Mouse (Mus musculus): ENCODE measurements around the gene AL731706.1.
A peak's percentile ranks its signal among the peaks of the same experiment; 100 is the strongest.
"Not testable (repeated sequence)": the region's sequence is repeated elsewhere in the genome, so short reads cannot be mapped to it uniquely, and the experiment has no call there.

AL731706.1 gene

DNA sequence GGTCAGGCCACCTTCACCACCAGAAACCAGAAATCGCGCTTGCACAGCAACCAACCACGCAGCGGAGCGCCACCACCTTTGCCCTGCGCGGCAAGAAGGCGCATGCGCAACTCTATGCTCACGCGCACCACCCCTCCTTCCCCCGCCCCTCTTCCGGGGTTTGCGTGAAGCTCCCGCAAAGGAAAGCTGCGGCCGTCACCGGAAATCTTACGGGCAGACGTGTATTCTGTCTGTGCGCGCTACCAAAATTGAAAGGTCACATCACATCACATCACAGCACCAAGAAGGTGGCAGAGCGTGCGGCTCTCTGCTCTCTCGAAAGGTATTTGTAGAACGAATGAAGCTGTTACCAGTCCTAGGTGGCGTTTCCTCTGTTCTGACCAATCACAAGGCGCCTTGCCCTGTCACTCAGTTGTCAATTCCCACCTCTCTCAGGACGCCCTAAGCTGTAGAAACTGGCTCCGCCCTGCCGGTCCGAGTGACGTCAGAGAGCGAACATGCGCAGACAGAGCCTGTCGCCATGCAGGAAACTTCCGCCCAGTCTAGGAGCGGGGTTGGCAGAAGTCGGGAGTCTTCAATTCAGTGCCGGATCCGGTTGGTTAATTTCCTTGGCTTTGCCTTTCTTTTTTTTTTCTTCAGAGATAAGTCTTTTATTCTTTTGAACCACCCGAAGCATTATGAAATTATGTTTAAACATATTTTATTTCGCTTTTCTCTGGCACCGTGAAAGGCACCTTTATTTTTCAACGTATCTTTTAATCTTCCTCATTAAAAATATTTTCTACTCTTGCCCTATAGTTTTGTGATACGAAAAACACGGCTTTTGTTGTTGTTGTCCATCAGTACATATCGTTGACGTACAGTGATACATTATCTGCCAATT, at the start of gene AL731706.1, which contains the start of the genes Slx4ip and Mkks:
Gene AL731706.1, minus strand, starts transcription at position 322 of the 883 bp plus-strand sequence.
Gene Slx4ip, plus strand, starts transcription at position 151 of the 883 bp plus-strand sequence.
Gene Mkks, minus strand, starts transcription at position 322 of the 883 bp plus-strand sequence.
- peak; percentile 99 for DNase-seq

DNA sequence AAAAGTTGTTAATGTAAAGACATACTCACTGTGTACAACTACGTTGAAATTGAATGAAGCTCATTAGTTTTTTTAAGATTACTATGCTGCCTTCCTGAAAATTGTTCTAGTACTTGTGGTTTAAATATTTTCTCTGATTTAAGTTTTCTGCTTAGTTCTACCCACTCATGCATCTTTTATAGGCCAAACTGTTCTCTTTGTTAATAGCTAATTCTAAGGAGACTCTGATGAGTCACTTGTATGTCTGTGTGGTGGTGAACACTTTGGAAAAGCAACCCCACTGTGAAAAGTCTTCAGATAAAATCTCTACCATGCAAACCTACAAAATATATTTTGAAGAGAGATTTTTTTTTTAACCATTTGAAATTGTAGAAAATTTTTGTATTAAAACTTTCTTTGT, 47.1 kb upstream of the AL731706.1 start:
- no peak for DNase-seq

GRCm38 (mm10) chr2:136936391-136937288, 45.5 kb upstream of the AL731706.1 start:
- DNase-seq, result no peak

- no peak for DNase-seq
Observed at GRCm38 (mm10) chr2:136921003-136921408, 29.8 kb upstream of the AL731706.1 start.

DNA sequence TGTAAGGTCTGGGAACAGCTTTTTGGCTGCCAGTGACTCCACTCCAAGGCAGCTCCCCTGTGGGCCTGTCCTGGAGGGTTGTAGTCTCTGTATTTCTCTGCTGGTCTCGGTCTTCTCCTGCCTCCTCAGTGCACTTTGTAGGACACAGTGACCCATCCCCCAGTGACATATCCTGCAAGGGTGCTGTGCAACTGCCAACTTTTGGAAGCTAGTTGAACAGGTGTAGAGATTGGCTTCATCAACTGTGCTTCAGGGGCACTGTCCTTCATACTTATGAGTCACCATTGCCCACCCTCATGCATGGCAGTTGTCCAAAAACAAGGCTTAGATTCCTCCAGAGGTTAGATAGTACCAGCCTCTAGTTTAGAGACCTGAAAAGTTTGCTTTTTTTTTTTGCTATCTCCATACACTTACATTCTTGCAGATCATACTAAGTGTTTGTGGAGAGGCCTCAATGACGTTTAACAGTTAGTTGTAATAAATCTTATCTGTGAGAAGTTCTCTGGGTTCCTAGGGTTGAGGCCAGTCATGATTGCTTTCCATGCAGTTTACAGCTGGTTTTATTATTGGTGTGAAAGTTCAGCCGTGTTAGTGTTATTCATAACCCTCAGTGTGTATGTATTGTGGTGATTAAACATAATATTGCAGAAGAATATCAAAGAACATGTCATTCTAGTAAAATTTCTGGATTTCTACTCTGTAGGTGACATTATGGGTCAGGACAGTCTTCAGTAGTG, 29.2 kb upstream of the AL731706.1 start:
- no peak for DNase-seq

DNA sequence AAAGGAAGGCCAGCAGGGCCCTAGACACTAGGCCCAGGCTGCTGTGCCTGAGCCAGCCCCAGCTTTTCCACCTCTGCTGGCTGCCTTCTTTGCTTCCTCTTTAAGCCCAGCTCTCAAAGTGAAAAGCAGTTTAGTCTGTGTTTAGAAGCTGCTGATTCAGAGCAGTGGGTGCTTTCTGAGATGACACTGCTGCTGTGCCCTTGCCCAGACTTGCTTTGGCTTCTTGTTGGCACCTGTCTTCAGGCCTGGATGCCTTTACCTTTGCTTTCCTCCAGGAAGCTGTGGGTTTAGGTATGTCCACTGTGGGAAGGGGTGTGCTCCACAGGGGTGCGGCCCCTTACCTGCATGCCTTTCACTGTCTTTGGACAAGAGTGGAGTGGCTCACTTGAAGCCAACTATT, 28.2 kb upstream of the AL731706.1 start:
- no peak for DNase-seq

GRCm38 (mm10) chr2:136914334-136914902, 23.2 kb upstream of the AL731706.1 start:
- DNase-seq, result no peak

- DNase-seq, result no peak
Observed at GRCm38 (mm10) chr2:136913021-136913420, 21.8 kb upstream of the AL731706.1 start.

DNA sequence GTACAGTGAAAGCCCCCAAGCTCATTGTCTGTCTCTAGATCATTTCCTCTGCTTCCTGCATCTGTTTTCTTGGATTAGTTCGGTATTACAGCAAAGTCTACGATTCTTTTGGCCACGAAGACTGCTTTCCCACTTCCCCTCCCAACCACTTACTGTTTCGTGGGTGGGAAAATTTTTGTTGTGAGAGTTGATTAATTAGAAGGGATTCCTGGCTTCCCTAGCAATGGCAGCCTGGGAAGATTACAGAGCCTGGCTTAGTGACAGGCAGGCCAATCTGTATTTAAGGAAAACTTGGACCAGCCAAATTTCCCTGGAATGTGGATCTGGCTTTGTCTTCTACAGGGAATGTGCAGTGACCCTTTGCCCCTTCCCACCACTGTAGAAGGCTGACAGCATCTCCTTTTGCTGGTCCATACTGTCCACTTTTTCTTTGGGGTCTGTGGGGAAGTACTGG, 20.8 kb upstream of the AL731706.1 start:
- DNase-seq, result no peak

GRCm38 (mm10) chr2:136909298-136909697, 18.1 kb upstream of the AL731706.1 start:
- no peak for DNase-seq

DNA sequence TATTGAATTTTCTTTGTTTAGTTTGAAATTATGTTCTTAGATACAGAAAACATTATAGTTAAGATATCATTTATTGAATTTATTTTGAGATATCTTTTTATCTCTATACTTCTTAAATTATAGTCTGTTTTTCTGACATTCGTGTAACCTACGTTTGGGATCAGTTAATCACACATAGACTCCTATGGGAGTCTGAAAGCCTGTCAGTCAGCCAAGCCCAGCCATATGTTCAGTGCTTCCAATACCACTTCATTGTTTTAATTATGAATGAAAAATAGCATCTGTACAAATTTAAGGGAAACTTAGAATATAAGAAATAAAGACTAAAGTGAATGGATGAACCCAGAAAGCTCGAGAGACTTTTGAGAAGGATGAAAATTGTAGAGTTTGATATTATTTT, 17.4 kb upstream of the AL731706.1 start:
- no peak for DNase-seq

DNA sequence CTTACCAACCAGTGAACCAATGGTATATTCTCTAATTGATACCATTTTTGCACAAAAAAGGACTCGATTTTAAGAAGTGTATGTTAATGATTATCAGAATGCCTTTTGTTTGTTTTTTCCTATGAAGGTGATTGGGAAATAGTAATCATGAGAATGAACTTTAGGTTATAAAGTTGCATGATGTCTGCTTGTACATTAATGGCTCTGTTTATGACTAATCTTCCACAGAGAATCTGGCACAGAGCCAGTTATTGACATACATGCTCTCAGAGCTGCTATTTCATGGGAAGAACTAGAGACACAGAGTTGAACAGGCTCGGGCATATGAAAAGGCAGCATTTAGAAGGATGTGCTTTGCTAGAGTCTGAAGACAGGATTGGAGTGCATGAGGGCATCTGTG, 4.9 kb upstream of the AL731706.1 start:
- no peak for DNase-seq

DNA sequence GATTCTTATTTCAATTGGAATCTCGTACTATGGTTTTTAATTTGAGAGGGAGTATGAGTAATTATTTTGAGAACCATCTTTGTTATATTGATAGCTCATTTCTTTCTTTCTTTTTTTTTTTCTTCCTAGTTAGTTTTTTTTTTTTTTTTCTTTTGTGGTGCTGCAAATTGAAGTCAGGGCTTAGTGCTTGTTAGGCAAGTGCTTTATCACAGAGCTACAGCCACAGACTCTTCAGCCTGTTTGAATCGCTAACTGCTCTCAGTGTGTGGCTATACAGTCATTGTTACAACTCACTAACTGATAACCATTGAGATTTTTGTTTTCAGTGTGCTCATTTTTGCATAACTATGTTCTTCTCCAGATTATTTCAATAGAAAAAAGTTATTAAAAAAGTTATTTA, 3.3 kb upstream of the AL731706.1 start:
- DNase-seq, result no peak

DNA sequence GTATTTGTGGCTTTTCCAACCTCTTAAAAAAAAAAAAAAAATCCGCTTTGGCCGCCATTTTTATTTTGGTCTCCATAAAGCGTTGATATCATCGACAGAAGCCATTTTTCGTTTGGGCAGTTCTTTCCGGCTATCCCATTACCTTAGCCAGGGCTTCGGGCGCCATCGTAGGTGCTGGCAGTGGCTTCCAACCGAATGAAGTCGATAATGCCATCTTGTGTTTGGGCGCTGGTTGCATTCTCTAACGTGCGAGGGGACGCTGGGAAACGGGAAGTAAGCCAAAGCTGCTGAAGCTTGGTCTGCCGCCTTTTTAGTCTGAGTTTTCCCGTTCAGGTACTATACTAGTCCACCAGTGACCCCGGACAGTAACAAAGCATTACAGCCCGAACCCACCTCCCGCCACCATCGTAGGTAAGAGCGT, 772 bp upstream of the AL731706.1 start:
- peak; percentile 95 for DNase-seq

DNA sequence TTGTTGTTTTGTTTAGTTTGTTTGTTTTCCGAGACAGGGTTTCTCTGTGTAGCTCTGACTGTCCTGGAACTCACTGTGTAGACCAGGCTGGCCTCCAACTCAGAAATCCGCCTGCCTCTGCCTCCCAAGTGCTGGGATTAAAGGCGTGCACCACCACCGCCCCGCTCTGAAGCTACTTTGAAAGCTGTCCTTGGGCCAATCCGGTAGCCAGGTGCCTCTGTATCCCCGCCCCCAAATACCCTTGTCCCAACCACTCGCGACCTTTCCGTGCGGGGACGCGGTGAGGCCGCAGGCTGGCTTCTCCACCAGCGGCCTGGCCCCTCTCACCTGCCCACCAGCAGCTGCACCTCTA, 497 bp downstream of the AL731706.1 start:
- not testable (repeated sequence) for DNase-seq

- peak; percentile 11 for DNase-seq
Observed at GRCm38 (mm10) chr2:136886846-136887245, 4.3 kb downstream of the AL731706.1 start.

GRCm38 (mm10) chr2:136885579-136885978, 5.6 kb downstream of the AL731706.1 start, which contains the start of gene AL731706.2:
TSS of gene AL731706.2 (minus strand) at chr2:136885679.
- no peak for DNase-seq

GRCm38 (mm10) chr2:136854543-136855388, 36.4 kb downstream of the AL731706.1 start:
- no peak for DNase-seq

- no peak for DNase-seq
Observed at GRCm38 (mm10) chr2:136850366-136850765, 40.8 kb downstream of the AL731706.1 start.

DNA sequence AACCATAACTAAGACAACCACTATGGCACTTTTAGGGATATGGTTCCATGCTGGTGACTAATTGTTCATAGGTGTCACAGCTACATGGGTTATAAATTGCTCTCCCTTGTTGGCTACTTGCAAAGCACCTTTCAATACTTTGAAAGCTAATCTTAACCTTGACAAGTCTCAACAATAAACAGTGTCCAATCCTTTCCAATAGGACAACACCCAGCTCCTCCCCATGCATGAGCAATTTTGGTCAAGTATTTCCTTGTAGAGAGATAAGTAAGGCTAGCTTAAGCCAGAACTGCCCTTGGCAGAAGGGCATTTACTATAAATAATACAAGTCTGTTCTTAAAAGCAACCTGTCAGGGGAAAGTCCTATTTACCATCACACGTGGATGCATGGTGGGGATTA, 53.2 kb downstream of the AL731706.1 start:
- no peak for DNase-seq

GRCm38 (mm10) chr2:136835882-136836281, 55.3 kb downstream of the AL731706.1 start:
- DNase-seq, result no peak
